Mouse (Mus musculus) thymus, adult 2 months (tissue): Measurements from ENCODE around the gene Tmem102. TPM values are rescaled to one million over a fixed set of nuclear protein-coding genes. Genes with fewer than 3 reads are reported as not detected.

ENCODE experiments used
- DNase-seq: peaks from one replicate; pipeline ENCODE4 v3.0.0; 2021
- H3K27ac ChIP-seq: fragments of 200-500 bp; 2 replicates; pipeline ENCODE4 v1.5.1; 2012; ENCODE audit warnings: low read length, control low read depth; ENCODE audit not compliant: control insufficient read depth, insufficient read depth
- H3K27me3 ChIP-seq: fragments of 200-500 bp; 2 replicates; pipeline ENCODE4 v1.6.1; 2012; ENCODE audit warnings: mild to moderate bottlenecking, low read length, moderate library complexity, mixed read lengths; ENCODE audit not compliant: control insufficient read depth, insufficient read depth
- H3K36me3 ChIP-seq: fragments of 200-500 bp; 2 replicates; pipeline ENCODE4 v1.6.1; 2012; ENCODE audit warnings: mild to moderate bottlenecking, low read length, moderate library complexity; ENCODE audit not compliant: control insufficient read depth, insufficient read depth
- H3K4me1 ChIP-seq: fragments of 200-500 bp; replicated peaks from 2 replicates; pipeline ENCODE4 v1.6.1; 2012; ENCODE audit warnings: low read length; ENCODE audit not compliant: control insufficient read depth, insufficient read depth
- H3K4me3 ChIP-seq: fragments of 200-500 bp; 2 replicates; pipeline ENCODE4 v1.5.1; 2012; ENCODE audit warnings: mild to moderate bottlenecking, low read length, control low read depth, moderate library complexity; ENCODE audit not compliant: control insufficient read depth, insufficient read depth
- CTCF ChIP-seq: fragments of 200-500 bp; IDR thresholded peaks from 2 replicates; pipeline ENCODE4 v1.5.1; 2012; ENCODE audit warnings: mild to moderate bottlenecking, control low read depth, low read length, moderate library complexity, borderline replicate concordance; ENCODE audit not compliant: control insufficient read depth, poor library complexity, insufficient read depth; ENCODE audit errors: extremely low read depth
- POLR2A ChIP-seq: fragments of 200-500 bp; IDR thresholded peaks from 2 replicates; pipeline ENCODE4 v1.6.1; 2012; ENCODE audit warnings: mild to moderate bottlenecking, low read length, control low read depth, moderate library complexity; ENCODE audit not compliant: control insufficient read depth, poor library complexity, insufficient read depth; ENCODE audit errors: extremely low read depth
- WGBS: fragments of 180-500 bp; shearing (Covaris S2); methylation state at CpG from one replicate; pipeline ENCODE4 v1.1.7; 2018; 5-methylcytosine and 5-hydroxymethylcytosine counted together
- polyA plus RNA-seq: library from polyadenylated mRNA; depleted of rRNA; stranded (reverse); fragments of >200 nt; gene quantifications from 2 replicates; pipeline ENCODE4 v1.2.3, GENCODE M21; 2012

The Tmem102 gene
- polyA plus RNA-seq, 1 experiment: 5.1 TPM

DNA sequence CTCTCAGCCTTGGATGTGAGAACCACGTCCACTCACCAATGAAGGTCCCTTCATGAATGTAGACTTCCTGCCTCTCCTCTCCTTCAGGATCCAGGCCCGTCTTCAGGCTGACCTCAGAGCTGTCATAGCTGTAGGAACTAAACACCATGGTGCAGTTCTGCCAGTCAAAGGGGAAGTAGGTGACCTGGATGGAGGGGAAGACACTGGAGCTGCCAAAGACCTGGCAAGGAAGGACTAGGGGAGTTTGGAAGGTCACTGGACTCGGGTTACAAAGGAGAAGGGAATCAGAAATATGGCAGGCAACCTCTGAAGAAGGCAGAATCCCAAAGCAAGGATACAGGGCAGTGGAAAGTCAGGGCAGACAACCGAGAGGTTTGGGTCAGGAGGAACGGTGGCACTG, 12.0 kb downstream of the Tmem102 start:
- WGBS: 89% methylated on average over 5 of the region's 5 CpGs
- Histone ChIP-seq H3K27ac (no peak overlapping the region), H3K4me3 (no peak overlapping the region), H3K36me3 (no peaks in the 10 kb centered on the region), H3K4me1 (no peaks in the 10 kb centered on the region; the same call in 1 of the 2 replicates), H3K27me3 (no peaks in the 10 kb centered on the region)
- TF ChIP-seq CTCF (no peak), POLR2A (no peak)
- DNase-seq: no peak

DNA sequence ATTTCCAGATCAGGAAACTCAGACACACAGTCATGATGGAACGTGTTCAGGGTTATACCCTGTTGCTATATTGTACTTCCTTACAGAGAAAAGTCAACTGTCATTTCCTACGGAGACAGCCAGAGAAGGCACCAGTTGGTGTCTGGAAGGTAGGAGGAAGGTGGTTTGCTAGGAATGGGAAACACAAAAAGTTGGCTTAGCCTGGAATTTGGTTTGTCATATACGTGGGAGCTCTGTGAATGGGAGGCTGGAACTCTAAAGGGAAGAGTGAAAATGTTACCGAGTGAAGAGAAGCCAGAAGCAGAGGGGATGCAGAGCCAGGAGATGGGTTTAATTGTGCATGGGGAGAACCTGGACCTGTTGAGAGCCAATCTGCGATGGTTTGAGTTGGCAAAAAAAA, 14.0 kb downstream of the Tmem102 start:
- Histone ChIP-seq H3K36me3 (no peaks in the 10 kb centered on the region), H3K4me1 (no peaks in the 10 kb centered on the region; the same call in 1 of the 2 replicates), H3K27ac (no peak overlapping the region), H3K4me3 (no peak overlapping the region), H3K27me3 (no peaks in the 10 kb centered on the region)
- no peak for TF ChIP-seq POLR2A
- TF ChIP-seq CTCF: no peak
- WGBS: 95% methylated on average over 5 of the region's 5 CpGs
- no peak for DNase-seq

DNA sequence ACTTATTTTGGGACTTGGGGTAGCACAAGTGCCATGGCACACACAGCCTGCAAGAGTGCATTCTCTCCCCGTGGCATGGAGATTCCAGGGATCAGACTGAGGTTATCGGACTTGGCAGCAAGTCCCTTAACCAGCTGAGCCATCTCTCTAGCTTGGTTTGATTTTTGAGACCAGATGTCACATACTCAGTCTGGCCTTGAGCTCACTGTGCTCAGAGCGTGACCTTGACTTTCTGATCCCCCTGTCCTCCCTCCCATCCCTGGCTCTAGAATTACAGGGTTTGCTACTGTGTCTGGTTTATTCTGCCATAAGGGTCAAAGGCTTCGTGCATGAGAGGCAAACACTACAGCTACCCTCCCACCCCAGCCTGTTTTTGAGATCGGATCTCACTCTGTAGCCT, 16.0 kb downstream of the Tmem102 start:
- WGBS: 90% methylated on average over 5 of the region's 5 CpGs
- Histone ChIP-seq H3K27ac (no peak overlapping the region), H3K27me3 (no peaks in the 10 kb centered on the region), H3K4me1 (no peaks in the 10 kb centered on the region), H3K36me3 (no peaks in the 10 kb centered on the region), H3K4me3 (no peak overlapping the region)
- TF ChIP-seq CTCF (no peak), POLR2A (no peak)
- no peak for DNase-seq

DNA sequence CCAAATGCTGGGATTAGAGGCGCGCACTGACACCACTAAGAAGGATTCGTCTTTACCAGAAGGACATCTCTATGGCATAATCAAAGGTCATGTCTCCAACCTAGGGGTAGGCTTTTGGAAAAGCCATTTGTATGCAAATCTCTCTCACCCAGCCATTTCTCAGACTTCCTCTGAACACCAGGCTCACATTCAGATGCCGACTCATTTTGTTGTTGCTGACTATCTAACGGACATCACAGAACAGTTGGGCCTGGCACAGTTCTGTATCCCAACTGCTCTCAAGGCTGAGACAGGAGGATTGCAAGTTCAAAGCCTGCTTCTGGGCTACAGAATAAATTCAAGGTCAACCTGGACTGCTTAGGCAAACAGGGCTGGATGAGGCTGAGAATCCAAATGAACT, 18.1 kb downstream of the Tmem102 start:
- TF ChIP-seq CTCF (no peak), POLR2A (no peak)
- Histone ChIP-seq H3K4me3 (no peak overlapping the region), H3K4me1 (no peaks in the 10 kb centered on the region), H3K27ac (no peak overlapping the region), H3K27me3 (no peaks in the 10 kb centered on the region), H3K36me3 (no peaks in the 10 kb centered on the region)
- DNase-seq: no peak
- 93% methylated on average over 5 of the region's 5 CpGs for WGBS

DNA sequence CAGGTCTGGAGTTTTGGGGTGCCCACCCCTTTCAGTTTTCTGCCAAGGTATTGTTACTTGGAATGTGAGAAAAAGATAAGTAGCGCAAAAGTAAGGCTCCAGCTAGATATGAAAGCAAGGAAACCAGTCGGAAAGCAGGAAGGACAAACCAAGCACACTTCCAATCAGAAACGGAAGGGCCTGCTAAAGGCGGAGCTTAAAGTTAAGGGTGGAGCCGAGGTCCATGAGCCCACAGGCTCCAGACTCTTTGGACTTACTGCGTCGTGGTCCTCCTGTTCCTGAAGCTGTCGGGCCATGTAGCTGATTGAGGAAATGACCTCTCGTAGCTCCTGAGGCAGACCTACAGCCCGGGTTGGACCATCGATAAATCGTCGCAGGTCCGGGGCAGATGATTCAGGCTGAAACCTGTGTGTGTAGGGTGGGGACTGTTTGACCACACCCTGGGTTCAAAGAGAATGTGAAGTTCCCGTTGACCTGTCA, 20.6 kb downstream of the Tmem102 start:
- Histone ChIP-seq H3K27me3 (no peaks in the 10 kb centered on the region), H3K4me3 (no peak overlapping the region), H3K4me1 (no peaks in the 10 kb centered on the region), H3K27ac (no peak overlapping the region), H3K36me3 (no peaks in the 10 kb centered on the region)
- DNase-seq: no peak
- 61% methylated on average over 15 of the region's 15 CpGs for WGBS
- no peak for TF ChIP-seq CTCF
- TF ChIP-seq POLR2A: no peak

DNA sequence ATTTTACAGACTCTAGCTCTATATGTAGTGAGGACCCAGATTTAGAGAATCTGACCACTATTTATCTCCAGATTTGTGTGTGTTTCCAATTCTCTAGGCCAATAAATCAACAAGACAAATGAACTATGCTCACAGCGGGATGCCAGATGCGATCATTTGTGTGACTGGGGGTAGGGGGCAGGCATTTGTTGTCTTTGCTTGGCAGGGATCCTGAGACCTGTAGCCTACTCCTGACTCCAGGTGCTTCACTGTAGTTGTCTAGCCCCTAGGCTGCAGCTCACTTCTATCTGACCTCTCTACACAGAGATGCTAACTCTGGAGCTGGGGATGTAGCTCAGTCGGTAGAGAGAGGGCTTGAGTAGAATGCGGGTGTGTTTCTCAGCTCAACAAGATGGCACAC, 23.6 kb downstream of the Tmem102 start:
- H3K27me3 ChIP-seq: no peaks in the 10 kb centered on the region
- H3K27ac ChIP-seq: no peak overlapping the region
- no peak for TF ChIP-seq POLR2A
- no peak for TF ChIP-seq CTCF
- H3K36me3 ChIP-seq: no peaks in the 10 kb centered on the region
- H3K4me1 ChIP-seq: no peaks in the 10 kb centered on the region
- H3K4me3 ChIP-seq: no peak overlapping the region
- no peak for DNase-seq
- WGBS: 93% methylated on average over 4 of the region's 4 CpGs

DNA sequence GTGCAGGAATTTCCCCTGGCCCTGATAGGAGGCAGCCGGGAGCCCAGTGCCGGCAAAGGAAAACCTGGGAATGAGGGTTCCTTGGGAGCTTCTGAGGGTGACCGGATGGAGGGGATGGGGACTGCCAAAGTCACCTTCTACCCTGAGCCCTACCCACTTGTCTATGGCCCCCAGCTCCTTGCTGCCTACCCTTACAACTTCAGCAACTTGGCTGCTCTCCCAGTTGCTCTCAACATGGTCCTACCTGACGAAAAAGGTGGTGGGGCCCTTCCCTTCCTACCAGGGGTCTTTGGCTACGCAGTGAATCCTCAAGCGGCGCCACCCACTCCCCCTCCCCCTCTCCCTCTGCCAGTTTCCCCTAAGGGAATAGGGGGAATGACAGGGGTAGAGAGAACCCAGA, 26.4 kb downstream of the Tmem102 start:
- DNase-seq: no peak
- H3K27ac ChIP-seq: no peak overlapping the region
- H3K27me3 ChIP-seq: no peaks in the 10 kb centered on the region
- TF ChIP-seq CTCF: no peak
- no peak for TF ChIP-seq POLR2A
- H3K4me3 ChIP-seq: no peak overlapping the region
- H3K4me1 ChIP-seq: no peaks in the 10 kb centered on the region
- 91% methylated on average over 7 of the region's 7 CpGs for WGBS
- no peaks in the 10 kb centered on the region for H3K36me3 ChIP-seq
